Mouse (Mus musculus) erythroblast, adult 5-6 weeks (primary cell): Measurements from ENCODE around the gene Crocc2. TPM values are rescaled to one million over a fixed set of nuclear protein-coding genes. Genes with fewer than 3 reads are reported as not detected.

Experiments used
- ATAC-seq: replicated peaks from 2 replicates; pipeline ENCODE4 v1.8.0; 2016; ENCODE audit warnings: moderate number of reproducible peaks, mild to moderate bottlenecking, moderate TSS enrichment, inconsistent platforms; ENCODE audit not compliant: poor library complexity, low FRiP score, severe bottlenecking
- total RNA-seq, 2 experiments: library from RNA; stranded (forward) in 1 of 2; stranded (reverse) in 1 of 2; fragments of 150-400 nt in 1 of 2; fragments of 200-764, 138-1000 nt in 1 of 2; gene quantifications; 2 replicates each; pipeline versions ENCODE4 v1.2.3 to v1.2.4; 2015 to 2017; ENCODE audit warnings: low replicate concordance in 2 of 2

The Crocc2 gene
- total RNA-seq (2015; ENCODE audit: low replicate concordance) (not detected in 2 replicates), total RNA-seq (2017; ENCODE audit: low replicate concordance) (not detected in 2 replicates)

DNA sequence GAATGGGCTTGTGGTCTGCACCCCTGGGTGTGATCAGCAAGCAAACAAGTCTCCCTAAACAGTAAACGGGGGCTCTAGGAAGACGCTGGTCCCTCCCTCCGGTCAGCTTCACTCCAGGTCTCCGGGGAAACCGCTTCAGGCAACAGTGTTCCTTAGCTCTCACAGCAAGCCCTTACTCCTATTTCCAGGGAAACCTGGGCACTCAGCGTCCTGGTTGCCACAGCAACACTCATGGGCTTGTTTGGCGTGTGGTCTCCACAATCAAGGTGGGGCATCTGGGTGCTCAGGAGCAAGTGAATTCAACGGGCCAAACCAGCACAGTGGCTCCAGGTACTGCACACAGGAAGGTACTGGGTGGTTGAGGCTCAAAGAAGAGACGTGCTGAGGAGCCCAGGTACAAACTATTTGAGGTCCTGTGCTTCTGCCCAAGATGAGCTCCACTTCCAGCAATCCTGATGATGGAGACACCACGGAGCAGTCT lies at the start of gene Crocc2:
Gene Crocc2, plus strand, starts transcription at position 431 of the 481 bp plus-strand sequence.
- ATAC-seq = no peak

GRCm38 (mm10) chr1:93118816-93119215 lies 49.7 kb upstream of the Crocc2 start:
- no peak for ATAC-seq

- no peak for ATAC-seq
Measured at GRCm38 (mm10) chr1:93123179-93123854, 45.2 kb upstream of the Crocc2 start.

DNA sequence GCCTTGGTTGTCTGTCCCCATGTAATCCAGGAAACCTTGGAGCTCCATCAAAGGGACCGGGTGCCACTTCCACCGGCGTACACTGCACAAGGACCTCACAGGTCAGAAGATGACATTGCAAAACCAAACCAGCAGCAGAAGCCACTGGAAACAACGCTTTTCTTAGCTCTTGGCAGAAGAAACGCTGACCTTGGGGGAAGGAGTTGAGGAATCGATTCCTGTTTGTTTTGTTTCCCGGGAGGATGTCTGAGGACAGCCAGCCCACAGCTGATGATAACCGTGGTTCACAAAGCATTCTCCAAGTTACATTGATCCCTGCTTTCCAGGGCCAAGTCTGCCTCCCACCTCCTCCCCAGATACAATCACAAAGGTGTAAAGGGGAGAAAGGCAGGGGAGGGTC lies 44.5 kb upstream of the Crocc2 start:
- ATAC-seq = no peak

GRCm38 (mm10) chr1:93125256-93125655 lies 43.3 kb upstream of the Crocc2 start:
- ATAC-seq = no peak

GRCm38 (mm10) chr1:93128209-93128608 lies 40.3 kb upstream of the Crocc2 start:
- no peak for ATAC-seq

GRCm38 (mm10) chr1:93128710-93129349 lies 39.7 kb upstream of the Crocc2 start:
- ATAC-seq = no peak

- ATAC-seq = no peak
Measured at GRCm38 (mm10) chr1:93130242-93130983, 38.1 kb upstream of the Crocc2 start.

DNA sequence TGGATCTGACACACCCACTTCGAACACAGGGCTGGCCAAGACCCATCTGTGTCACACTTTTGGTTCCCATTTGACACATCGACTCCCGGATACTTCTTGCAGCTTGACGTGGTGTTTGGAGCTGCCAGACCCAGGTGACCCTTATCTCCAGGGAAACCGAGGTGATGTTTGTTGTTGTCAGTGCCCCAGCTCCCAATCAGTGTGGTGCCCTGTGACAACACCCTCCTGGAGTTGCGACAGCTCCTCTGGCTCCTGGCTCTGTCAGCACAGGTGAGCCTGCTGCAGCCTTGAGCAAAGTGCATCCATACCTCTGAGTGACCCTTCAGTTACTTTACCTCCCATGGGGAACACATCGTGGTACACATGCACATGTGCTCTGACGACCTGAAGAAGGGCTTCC lies 35.8 kb upstream of the Crocc2 start:
- no peak for ATAC-seq

DNA sequence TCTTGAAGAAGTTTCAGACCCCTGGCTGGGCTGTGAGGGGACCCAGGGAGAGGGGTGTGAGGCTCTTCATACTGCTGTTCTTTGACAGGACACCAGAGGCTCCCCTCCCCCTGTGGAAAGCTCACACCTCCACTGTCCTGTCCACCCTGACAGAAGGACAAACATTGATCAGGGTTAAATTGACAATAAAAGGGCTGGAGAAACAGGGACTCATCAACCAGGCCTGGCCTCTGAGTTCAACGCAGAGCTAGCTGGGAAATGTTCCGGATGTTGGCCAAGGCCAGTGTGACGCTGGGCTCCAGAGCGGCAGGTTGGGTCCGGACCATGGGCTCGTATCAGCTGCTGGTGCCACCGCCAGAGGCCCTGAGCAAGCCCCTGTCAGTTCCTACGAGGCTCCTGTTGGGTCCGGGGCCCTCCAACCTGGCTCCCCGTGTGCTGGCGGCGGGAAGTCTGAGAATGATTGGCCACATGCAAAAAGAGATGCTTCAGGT lies 33.4 kb upstream of the Crocc2 start, which contains the start of gene Agxt:
Gene Agxt, plus strand, starts transcription at position 205 of the 491 bp plus-strand sequence.
- no peak for ATAC-seq

GRCm38 (mm10) chr1:93138534-93138933 lies 30.0 kb upstream of the Crocc2 start:
- ATAC-seq = no peak

GRCm38 (mm10) chr1:93139713-93140112 lies 28.8 kb upstream of the Crocc2 start:
- ATAC-seq = no peak

GRCm38 (mm10) chr1:93142871-93143270 lies 25.7 kb upstream of the Crocc2 start:
- no peak for ATAC-seq

GRCm38 (mm10) chr1:93144176-93144575 lies 24.3 kb upstream of the Crocc2 start:
- no peak for ATAC-seq

DNA sequence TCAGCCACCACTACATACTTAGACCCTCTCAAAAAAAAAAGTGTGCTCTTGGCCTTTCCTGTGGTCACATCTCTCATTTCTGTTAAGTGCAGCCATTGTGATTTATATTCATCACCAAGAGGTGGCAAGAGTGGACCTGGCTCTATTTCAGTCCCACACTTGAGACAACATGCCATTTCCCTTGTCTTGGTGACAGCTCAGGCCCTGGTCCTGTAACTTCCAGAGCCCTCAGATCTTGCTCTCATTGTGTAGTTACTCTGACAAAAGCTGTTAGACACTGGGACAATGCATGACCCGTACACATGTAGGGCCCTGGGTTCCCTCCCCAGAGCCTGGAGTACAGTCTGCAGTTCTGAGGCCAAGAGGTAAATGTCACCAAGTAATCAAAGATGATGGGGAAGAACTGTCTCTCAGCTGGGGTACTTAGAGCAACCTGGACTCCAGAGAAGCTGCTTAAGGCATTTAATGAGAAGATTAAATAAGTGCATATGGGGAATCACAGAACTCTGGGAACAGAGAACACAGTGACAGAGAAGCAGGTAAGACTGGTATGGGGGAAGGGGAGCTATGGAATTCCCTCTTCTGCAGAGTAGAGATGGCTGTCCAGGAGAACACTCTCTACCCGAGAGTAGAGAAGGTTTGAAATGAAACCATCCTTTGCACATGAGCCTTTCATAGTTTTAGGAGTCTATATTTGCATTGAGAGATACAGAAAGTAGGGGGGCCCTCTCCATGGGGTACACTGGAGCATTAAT lies 17.4 kb upstream of the Crocc2 start:
- no peak for ATAC-seq

DNA sequence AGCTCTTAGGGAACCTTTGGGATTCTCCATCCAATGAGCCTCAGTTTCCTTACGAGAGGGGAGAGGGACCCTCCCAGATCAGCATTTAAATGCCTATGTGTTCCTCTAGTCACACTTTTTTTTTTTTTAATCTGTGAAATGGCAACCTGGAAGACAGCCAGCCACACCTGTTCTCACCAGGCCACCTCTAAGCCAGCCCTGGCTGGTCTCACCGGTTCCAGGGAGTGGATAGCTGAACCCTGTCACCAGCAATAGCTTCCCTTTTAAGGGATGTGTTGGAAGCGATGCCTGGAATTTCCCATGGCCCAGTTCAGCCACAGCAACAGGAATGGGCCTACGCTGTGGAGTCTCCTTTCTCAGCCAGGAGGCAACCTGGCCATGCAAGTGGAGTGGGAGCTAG lies 11.0 kb upstream of the Crocc2 start:
- no peak for ATAC-seq

DNA sequence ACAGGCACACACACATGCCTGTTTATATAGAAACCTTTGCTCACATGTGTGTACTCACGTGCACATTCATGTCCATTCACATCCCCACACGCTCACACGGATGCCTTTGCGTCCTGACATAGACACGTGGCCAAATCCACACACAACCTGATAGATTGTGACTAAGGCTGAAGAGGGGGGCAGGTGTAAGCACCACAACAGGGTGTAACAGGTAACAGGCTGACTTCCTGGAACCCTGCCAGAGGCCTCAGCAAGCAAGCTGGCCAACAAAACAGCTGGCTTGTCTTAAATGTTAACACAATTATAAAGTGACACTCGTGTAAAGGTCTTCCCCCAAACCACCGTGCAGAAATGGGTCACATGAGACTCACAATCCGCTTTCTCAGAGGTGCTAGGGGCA lies 9.6 kb upstream of the Crocc2 start:
- no peak for ATAC-seq

- ATAC-seq = no peak
Measured at GRCm38 (mm10) chr1:93159566-93160500, 8.7 kb upstream of the Crocc2 start.
